Mouse (Mus musculus) CH12.LX (cell line): ENCODE measurements around the gene Aurkb. TPM values are rescaled to one million over a fixed set of nuclear protein-coding genes. Genes with fewer than 3 reads are reported as not detected.

Experiments used
- DNase-seq: peaks from one replicate; pipeline ENCODE4 v3.0.0-alpha.2; 2013; ENCODE audit errors: extremely low read depth
- H3K27ac ChIP-seq: 2 replicates; pipeline ENCODE4 v1.5.1; 2012; ENCODE audit warnings: low read depth, mild to moderate bottlenecking, control low read depth, moderate library complexity; ENCODE audit not compliant: insufficient read depth
- H3K27me3 ChIP-seq: replicated peaks from 2 replicates; pipeline ENCODE3; 2012; ENCODE audit warnings: inconsistent platforms
- H3K36me3 ChIP-seq, 2 experiments: replicated peaks in 1 of 2; 2 replicates each; pipeline versions ENCODE3 to v1.6.1; 2012; ENCODE audit warnings: inconsistent platforms in 1 of 2, low read length in 1 of 2, mild to moderate bottlenecking in 1 of 2, mixed read lengths in 1 of 2, moderate library complexity in 1 of 2; ENCODE audit not compliant: control insufficient read depth in 1 of 2, insufficient read depth in 1 of 2
- H3K4me1 ChIP-seq, 2 experiments: 2 replicates each; pipeline ENCODE4 v1.6.1; 2012; ENCODE audit warnings: inconsistent platforms in 1 of 2, moderate library complexity in 1 of 2; ENCODE audit not compliant: insufficient read depth in 2 of 2, control insufficient read depth in 1 of 2
- H3K4me2 ChIP-seq: 2 replicates; pipeline ENCODE4 v1.6.1; 2012; ENCODE audit warnings: low read depth, mild to moderate bottlenecking, control low read depth; ENCODE audit not compliant: poor library complexity, insufficient read depth, severe bottlenecking
- H3K4me3 ChIP-seq, 3 experiments: fragments of 150-350 bp in 1 of 3; sonication (generic) in 1 of 3; replicated peaks in 1 of 3; 2 replicates each; pipeline versions ENCODE3 to v1.5.1; 2011 to 2012; ENCODE audit warnings: low read depth in 2 of 3, low read length in 2 of 3, mild to moderate bottlenecking in 2 of 3, moderate library complexity in 2 of 3, control low read depth in 1 of 3, improper control_type of control experiment in 1 of 3, inconsistent platforms in 1 of 3, mixed read lengths in 1 of 3; ENCODE audit not compliant: poor library complexity in 1 of 3
- H3K79me2 ChIP-seq: replicated peaks from 2 replicates; pipeline ENCODE4 v1.6.1; 2012; ENCODE audit warnings: mild to moderate bottlenecking, moderate library complexity; ENCODE audit not compliant: control insufficient read depth, poor library complexity, insufficient read depth, severe bottlenecking; ENCODE audit errors: extremely low read depth
- H3K9ac ChIP-seq: 2 replicates; pipeline ENCODE4 v1.6.1; 2012; ENCODE audit warnings: low read depth, mild to moderate bottlenecking, control low read depth, moderate library complexity; ENCODE audit not compliant: insufficient read depth
- H3K9me3 ChIP-seq: replicated peaks from 2 replicates; pipeline ENCODE3; 2012; ENCODE audit warnings: low read length, inconsistent platforms, mixed read lengths
- BHLHE40 ChIP-seq: IDR thresholded peaks from 2 replicates; pipeline ENCODE4 v1.6.1; 2011; ENCODE audit warnings: mild to moderate bottlenecking, low read depth, low read length, improper control_type of control experiment
- CHD1 ChIP-seq: IDR thresholded peaks from 2 replicates; pipeline ENCODE4 v1.6.1; 2012; ENCODE audit warnings: low read depth, low read length, improper control_type of control experiment, inconsistent platforms
- CHD2 ChIP-seq: IDR thresholded peaks from 2 replicates; pipeline ENCODE4 v1.6.1; 2011; ENCODE audit warnings: low read length, improper control_type of control experiment
- CTCF ChIP-seq, 2 experiments: IDR thresholded peaks in 1 of 2; conservative IDR thresholded peaks in 1 of 2; 2 replicates each; pipeline ENCODE4 v1.5.1; 2011 to 2012; ENCODE audit warnings: low read depth in 2 of 2, low read length in 2 of 2, improper control_type of control experiment in 1 of 2, inconsistent platforms in 1 of 2, mild to moderate bottlenecking in 1 of 2, moderate library complexity in 1 of 2
- E2F4 ChIP-seq: IDR thresholded peaks from 2 replicates; pipeline ENCODE4 v1.6.1; 2011; ENCODE audit warnings: low read depth, low read length, improper control_type of control experiment; ENCODE audit not compliant: insufficient replicate concordance
- ELF1 ChIP-seq: IDR thresholded peaks from 2 replicates; pipeline ENCODE4 v1.6.1; 2014; ENCODE audit warnings: low read depth, mild to moderate bottlenecking, inconsistent platforms, low read length, improper control_type of control experiment
- EP300 ChIP-seq: IDR thresholded peaks from 2 replicates; pipeline ENCODE4 v1.6.1; 2011; ENCODE audit warnings: low read length, improper control_type of control experiment
- ETS1 ChIP-seq: conservative IDR thresholded peaks from 2 replicates; pipeline ENCODE4 v1.6.1; 2012; ENCODE audit warnings: low read depth, mild to moderate bottlenecking, inconsistent platforms, low read length, improper control_type of control experiment, moderate library complexity
- GABPA ChIP-seq: IDR thresholded peaks from 2 replicates; pipeline ENCODE4 v1.6.1; 2012; ENCODE audit warnings: low read depth, low read length, improper control_type of control experiment, inconsistent platforms; ENCODE audit not compliant: insufficient replicate concordance
- HCFC1 ChIP-seq: IDR thresholded peaks from 2 replicates; pipeline ENCODE4 v1.6.1; 2012; ENCODE audit warnings: low read depth, mild to moderate bottlenecking, inconsistent platforms, low read length, improper control_type of control experiment
- IRF4 ChIP-seq: IDR thresholded peaks from 2 replicates; pipeline ENCODE4 v1.6.1; 2014; ENCODE audit warnings: low read depth, mild to moderate bottlenecking, inconsistent platforms, low read length, improper control_type of control experiment
- JUN ChIP-seq: IDR thresholded peaks from 2 replicates; pipeline ENCODE4 v1.6.1; 2011; ENCODE audit warnings: low read depth, mild to moderate bottlenecking, low read length, improper control_type of control experiment, moderate library complexity; ENCODE audit not compliant: insufficient read depth
- JUND ChIP-seq: conservative IDR thresholded peaks from 2 replicates; pipeline ENCODE4 v1.6.1; 2011; ENCODE audit warnings: low read depth, low read length, improper control_type of control experiment
- KAT2A ChIP-seq: IDR thresholded peaks from 2 replicates; pipeline ENCODE4 v1.6.1; 2012; ENCODE audit warnings: low read length, improper control_type of control experiment, inconsistent platforms; ENCODE audit not compliant: insufficient replicate concordance
- MAFK ChIP-seq: IDR thresholded peaks from 2 replicates; pipeline ENCODE4 v1.6.1; 2011; ENCODE audit warnings: low read length, improper control_type of control experiment; ENCODE audit not compliant: insufficient replicate concordance
- MAX ChIP-seq: IDR thresholded peaks from 2 replicates; pipeline ENCODE4 v1.6.1; 2011; ENCODE audit warnings: low read length, improper control_type of control experiment
- MAZ ChIP-seq: IDR thresholded peaks from 2 replicates; pipeline ENCODE4 v1.6.1; 2012; ENCODE audit warnings: low read depth, mild to moderate bottlenecking, inconsistent platforms, low read length, improper control_type of control experiment, moderate library complexity
- MEF2A ChIP-seq: IDR thresholded peaks from 2 replicates; pipeline ENCODE4 v1.6.1; 2014; ENCODE audit warnings: low read depth, mild to moderate bottlenecking, inconsistent platforms, low read length, improper control_type of control experiment, borderline replicate concordance
- MXI1 ChIP-seq: IDR thresholded peaks from 2 replicates; pipeline ENCODE4 v1.6.1; 2011; ENCODE audit warnings: mild to moderate bottlenecking, low read depth, low read length, improper control_type of control experiment
- MYC ChIP-seq: IDR thresholded peaks from 2 replicates; pipeline ENCODE4 v1.6.1; 2011; ENCODE audit warnings: low read depth, mild to moderate bottlenecking, improper control_type of control experiment, low read length
- NELFE ChIP-seq: IDR thresholded peaks from 2 replicates; pipeline ENCODE4 v1.6.1; 2011; ENCODE audit warnings: low read depth, low read length, improper control_type of control experiment
- NRF1 ChIP-seq: IDR thresholded peaks from 2 replicates; pipeline ENCODE4 v1.6.1; 2014; ENCODE audit warnings: low read depth, mild to moderate bottlenecking, inconsistent platforms, low read length, improper control_type of control experiment, moderate library complexity
- PAX5 ChIP-seq: IDR thresholded peaks from 2 replicates; pipeline ENCODE4 v1.6.1; 2012; ENCODE audit warnings: low read length, inconsistent platforms, mixed read lengths
- POLR2A ChIP-seq: IDR thresholded peaks from 2 replicates; pipeline ENCODE4 v1.6.1; 2011; ENCODE audit warnings: low read depth, mild to moderate bottlenecking, improper control_type of control experiment, low read length
- POLR2AphosphoS2 ChIP-seq: IDR thresholded peaks from 2 replicates; pipeline ENCODE4 v1.6.1; 2011; ENCODE audit warnings: low read depth, low read length, improper control_type of control experiment
- RAD21 ChIP-seq: IDR thresholded peaks from 2 replicates; pipeline ENCODE4 v1.6.1; 2011; ENCODE audit warnings: low read depth, mild to moderate bottlenecking, low read length, improper control_type of control experiment, moderate library complexity
- RCOR1 ChIP-seq: conservative IDR thresholded peaks from 2 replicates; pipeline ENCODE4 v1.6.1; 2012; ENCODE audit warnings: low read depth, mild to moderate bottlenecking, inconsistent platforms, low read length, improper control_type of control experiment
- SIN3A ChIP-seq: IDR thresholded peaks from 2 replicates; pipeline ENCODE4 v1.6.1; 2012; ENCODE audit warnings: low read length, improper control_type of control experiment, inconsistent platforms
- SMC3 ChIP-seq: IDR thresholded peaks from 2 replicates; pipeline ENCODE4 v1.6.1; 2011; ENCODE audit warnings: low read depth, low read length, improper control_type of control experiment
- TBP ChIP-seq: conservative IDR thresholded peaks from 2 replicates; pipeline ENCODE4 v1.6.1; 2011; ENCODE audit warnings: low read depth, low read length, improper control_type of control experiment
- TCF12 ChIP-seq: IDR thresholded peaks from 2 replicates; pipeline ENCODE4 v1.6.1; 2014; ENCODE audit warnings: low read depth, mild to moderate bottlenecking, inconsistent platforms, low read length, improper control_type of control experiment
- UBTF ChIP-seq: IDR thresholded peaks from 2 replicates; pipeline ENCODE4 v1.6.1; 2012; ENCODE audit warnings: low read depth, mild to moderate bottlenecking, inconsistent platforms, low read length, improper control_type of control experiment, moderate library complexity
- USF1 ChIP-seq: IDR thresholded peaks from 2 replicates; pipeline ENCODE4 v1.6.1; 2014; ENCODE audit warnings: low read depth, mild to moderate bottlenecking, inconsistent platforms, low read length, improper control_type of control experiment
- USF2 ChIP-seq: conservative IDR thresholded peaks from 2 replicates; pipeline ENCODE4 v1.6.1; 2011; ENCODE audit warnings: low read depth, low read length, improper control_type of control experiment
- ZC3H11A ChIP-seq: IDR thresholded peaks from 2 replicates; pipeline ENCODE4 v1.6.1; 2012; ENCODE audit warnings: low read depth, mild to moderate bottlenecking, inconsistent platforms, low read length, improper control_type of control experiment
- ZKSCAN1 ChIP-seq: IDR thresholded peaks from 2 replicates; pipeline ENCODE4 v1.6.1; 2012; ENCODE audit warnings: low read depth, inconsistent platforms, low read length, improper control_type of control experiment, borderline replicate concordance
- ZMIZ1 ChIP-seq: IDR thresholded peaks from 2 replicates; pipeline ENCODE4 v1.6.1; 2012; ENCODE audit warnings: low read depth, mild to moderate bottlenecking, inconsistent platforms, low read length, improper control_type of control experiment
- ZNF384 ChIP-seq: IDR thresholded peaks from 2 replicates; pipeline ENCODE4 v1.6.1; 2012; ENCODE audit warnings: low read depth, low read length, improper control_type of control experiment, inconsistent platforms
- dilution Hi-C: fragments of 300-500 bp; cut with MboI; formaldehyde crosslinking; loops from 2 replicates; pipeline ENCODE4 v1.14.3; 2020; ENCODE audit warnings: low sequenced_read_pairs; ENCODE audit not compliant: extremely low pct_unique_long_range_greater_than_20kb, extremely low pct_ligation_motif_present
- in situ Hi-C: fragments of 300-500 bp; cut with MboI; formaldehyde crosslinking; loops from 3 replicates; pipeline ENCODE4 v1.14.3; 2019; ENCODE audit warnings: low sequenced_read_pairs, low pct_ligation_motif_present, low pct_unique_long_range_greater_than_20kb, mixed read lengths
- polyA plus RNA-seq: library from polyadenylated mRNA; unstranded; fragments of >175 nt; gene quantifications from 2 replicates; pipeline ENCODE4 v1.2.1, GENCODE M21; 2012; ENCODE audit warnings: low read depth; ENCODE audit not compliant: insufficient read length
- total RNA-seq, 2 experiments: library from RNA; depleted of rRNA; stranded (reverse); fragments of 300-350 nt in 1 of 2; fragments of >200 nt in 1 of 2; gene quantifications; 2 replicates each; pipeline ENCODE4 v1.2.3; 2012 to 2014

Aurkb gene
- total and polyA plus RNA-seq, 3 experiments: 170 to 200 (median 190) TPM

DNA sequence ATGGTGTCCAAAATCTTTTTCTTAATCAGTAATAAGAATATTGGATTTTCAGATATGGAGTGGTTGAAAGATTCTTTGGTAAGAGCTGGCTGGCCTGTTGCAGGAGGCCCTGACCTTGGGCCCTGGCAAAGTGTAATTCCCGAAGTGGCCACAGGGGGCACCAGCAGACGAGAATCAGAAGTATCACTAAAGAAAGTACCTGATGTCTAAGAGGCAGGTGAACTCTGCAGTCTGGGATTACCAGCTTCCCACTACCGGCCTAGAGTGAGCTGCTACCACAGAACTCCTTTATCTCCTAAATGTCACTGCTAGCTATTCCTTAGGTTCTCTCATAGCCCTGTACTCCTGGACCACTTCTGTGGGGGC lies 46.9 kb downstream of the Aurkb start:
- no peak overlapping the region for H3K27ac ChIP-seq
- dilution Hi-C loops (no loop called here), in situ Hi-C loops (loop anchor here (25.0 kb wide), 1 partner anchor 920 kb away; the partner anchor contains the start of genes Acadvl, Dlg4 and Dvl2)
- H3K79me2 ChIP-seq: peaks cover 29% of the 10 kb centered on the region
- H3K4me1 ChIP-seq: peaks cover 22 to 74% of the 10 kb centered on the region in 2 experiments
- H3K36me3 ChIP-seq: peaks cover 23 to 37% of the 10 kb centered on the region in 2 experiments
- no peak overlapping the region for H3K4me3 ChIP-seq
- no peak overlapping the region for H3K9ac ChIP-seq
- peak; percentile 82 for DNase-seq
- H3K9me3 ChIP-seq: no peaks in the 10 kb centered on the region
- H3K27me3 ChIP-seq: peaks cover 9% of the 10 kb centered on the region
- TF ChIP-seq EP300 (no peak), ETS1 (no peak), MAZ (no peak), MYC (no peak), PAX5 (no peak), POLR2AphosphoS2 (no peak), TCF12 (no peak), CTCF (conservative IDR thresholded peaks at IDR 0.05 in 1 of 2, IDR thresholded peaks at IDR 0.05 in 1 of 2; ENCODE audit: low read depth in 2 of 2, low read length in 2 of 2) (peak; percentile 86 to 99), UBTF (no peak), ZKSCAN1 (no peak), MEF2A (0 out of 2 replicates have a peak, but pooled peaks have one; percentile 16), JUN (no peak), GABPA (no peak), SMC3 (peak; percentile 52), HCFC1 (no peak), USF1 (no peak), MXI1 (peak; percentile 35; the same call in 1 of the 2 replicates), NRF1 (no peak), CHD1 (no peak), RCOR1 (no peak), ELF1 (no peak), IRF4 (peak; percentile 35; the same call in 1 of the 2 replicates), MAFK (no peak), ZMIZ1 (no peak), MAX (no peak), POLR2A (no peak), TBP (no peak), ZNF384 (no peak), NELFE (no peak), JUND (no peak), BHLHE40 (no peak), CHD2 (no peak), SIN3A (no peak), E2F4 (no peak), KAT2A (no peak), USF2 (no peak), RAD21 (peak; percentile 70), ZC3H11A (no peak)
- TF ChIP-seq, all 38 proteins: peak for 6
- H3K4me2 ChIP-seq: no peak overlapping the region
